Mouse (Mus musculus) embryo, embryonic 9.5 days (tissue): ENCODE measurements around the gene Hoxd8.

ENCODE experiments used
- DNase-seq: peaks from one replicate; pipeline ENCODE4 v3.0.0-alpha.2; 2017; ENCODE audit errors: extremely low spot score

Gene Hoxd8

DNA sequence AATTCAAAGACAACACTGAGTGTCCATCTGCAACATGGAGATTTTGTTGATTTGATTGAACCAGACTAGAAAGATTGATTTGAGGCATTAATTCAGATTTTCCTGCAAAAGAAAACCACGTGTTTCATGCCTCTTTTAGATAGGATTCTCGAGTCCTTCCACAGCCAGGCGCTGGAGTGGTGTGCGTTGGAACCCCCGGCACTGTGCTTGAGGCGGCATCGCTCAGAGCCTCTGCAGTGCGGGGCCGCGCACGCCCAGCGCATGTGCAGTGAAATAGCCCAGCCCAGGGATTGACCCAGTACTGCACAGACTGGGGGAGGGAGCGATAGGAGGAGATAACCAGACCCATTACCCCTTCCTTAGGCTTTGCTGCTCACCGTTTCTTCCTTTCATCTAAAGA, 10.5 kb downstream of the Hoxd8 start:
- DNase-seq, result no peak

DNA sequence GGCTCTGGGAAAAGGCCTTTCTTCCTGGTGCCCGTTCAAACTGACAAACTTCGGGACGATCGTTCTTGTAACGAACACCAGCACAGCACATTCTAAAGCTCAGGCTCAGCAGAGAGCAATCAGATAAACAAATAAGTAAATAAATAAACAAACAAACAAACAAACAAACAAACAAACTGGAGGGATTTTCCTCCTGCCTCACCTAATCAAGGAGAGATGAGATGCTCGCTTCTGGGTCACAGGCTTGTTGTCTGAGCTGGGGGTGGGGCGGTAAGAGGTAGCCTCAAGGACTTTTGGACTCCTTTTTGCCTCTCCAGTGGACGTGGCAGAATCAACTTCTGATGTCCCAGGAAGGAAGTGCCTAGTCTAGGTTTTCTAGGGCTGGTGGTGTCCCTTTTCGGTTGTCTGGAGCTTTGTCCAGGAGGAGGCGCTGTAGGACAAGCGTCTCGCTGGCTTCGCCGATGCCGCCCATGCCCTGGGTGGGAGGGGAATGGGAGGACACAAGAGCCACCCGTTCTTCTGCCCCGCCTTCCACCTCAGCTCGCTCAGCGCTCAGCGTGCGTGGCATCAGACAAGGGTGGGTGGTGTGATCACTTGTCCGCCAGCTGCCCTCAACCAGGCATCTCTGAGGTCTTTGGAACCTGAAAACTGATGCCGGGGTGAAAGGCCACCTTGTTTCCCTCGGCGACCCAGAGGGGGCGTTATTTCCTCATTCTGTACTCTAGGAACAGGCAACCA, 11.3 kb downstream of the Hoxd8 start:
- peak; percentile 91 for DNase-seq

DNA sequence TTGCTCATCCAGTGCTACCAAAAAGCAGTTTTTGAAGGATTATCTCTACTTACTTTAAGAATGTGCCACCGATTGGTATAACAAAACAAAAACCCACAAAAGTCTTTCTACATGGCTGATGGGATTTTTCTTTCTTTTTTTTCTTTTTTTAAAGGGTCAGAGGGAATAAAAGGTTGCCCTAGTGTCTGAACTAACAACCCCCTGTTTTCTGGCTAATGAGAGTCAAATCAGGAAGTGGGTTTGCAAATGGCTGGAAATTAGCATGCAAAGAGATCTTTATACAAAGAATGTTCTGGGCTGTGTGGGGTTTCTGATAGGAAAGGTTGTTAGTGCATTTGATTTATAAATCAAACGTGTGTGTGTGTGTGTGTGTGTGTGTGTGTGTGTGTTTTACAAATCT, 16.0 kb downstream of the Hoxd8 start:
- DNase-seq, result no peak

DNA sequence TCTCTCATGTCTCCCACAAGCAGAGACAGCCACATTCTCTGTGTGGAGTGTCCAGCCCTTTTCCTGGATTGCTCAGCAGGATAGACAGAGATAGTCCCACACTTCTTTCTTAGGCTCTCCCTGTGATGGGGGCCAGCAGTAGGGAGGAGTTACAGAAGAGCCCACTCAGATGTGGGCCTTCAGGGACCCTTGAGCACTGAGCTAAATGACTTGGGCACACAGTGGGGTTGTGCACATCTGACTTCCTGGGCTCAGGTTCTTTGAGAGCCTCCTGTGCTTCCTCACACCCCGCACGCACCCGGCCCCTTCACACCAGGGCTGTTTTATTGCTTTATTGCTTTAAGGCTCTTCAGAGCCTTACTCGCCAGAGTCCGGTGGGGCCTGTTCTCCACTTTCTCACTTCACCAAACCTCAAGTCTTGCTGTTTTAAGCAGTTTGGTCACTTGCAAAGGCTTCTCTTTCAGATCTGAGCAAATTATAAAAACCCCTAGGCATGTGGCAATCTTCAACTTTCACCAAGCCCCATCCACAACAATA, 16.6 kb downstream of the Hoxd8 start:
- no peak for DNase-seq

DNA sequence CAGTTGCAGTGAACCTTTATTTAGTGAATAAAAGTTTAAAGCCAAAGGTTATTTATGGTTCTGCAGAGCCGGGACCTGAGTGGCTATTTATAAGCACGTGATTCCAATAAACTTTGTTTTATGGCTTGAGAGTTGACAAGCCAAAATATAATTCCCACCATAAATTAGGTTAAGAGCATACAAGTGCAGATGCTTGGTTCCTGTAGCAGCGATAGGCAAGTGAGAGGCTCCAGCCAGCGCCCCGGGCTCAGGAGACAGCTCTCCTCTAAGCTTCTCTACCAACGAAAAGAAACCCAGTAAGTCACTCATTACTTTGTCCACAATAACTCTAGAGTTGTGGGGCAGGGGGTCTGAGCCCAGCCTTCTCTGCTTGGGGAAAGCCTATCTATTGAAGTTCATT, 17.5 kb downstream of the Hoxd8 start:
- no peak for DNase-seq

DNA sequence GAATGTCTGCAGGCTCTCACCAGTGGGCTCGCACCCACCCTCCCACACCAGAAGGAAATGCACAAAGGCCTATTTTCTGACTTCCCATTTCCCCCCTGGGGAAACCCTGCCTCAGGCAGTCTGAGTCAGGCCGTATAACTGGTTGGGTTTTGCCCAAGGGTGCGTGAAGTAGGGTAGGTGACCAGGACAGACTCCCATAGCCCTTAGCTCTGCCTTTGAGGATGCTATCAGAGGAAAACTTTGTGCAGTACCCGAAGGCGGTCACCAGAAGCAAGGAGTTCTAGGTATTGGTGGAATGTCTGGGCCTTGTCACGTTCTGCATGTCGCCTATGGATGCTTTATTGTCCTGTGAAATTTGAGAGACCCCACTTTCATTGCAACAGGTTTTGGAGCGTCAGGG, 18.5 kb downstream of the Hoxd8 start:
- no peak for DNase-seq

DNA sequence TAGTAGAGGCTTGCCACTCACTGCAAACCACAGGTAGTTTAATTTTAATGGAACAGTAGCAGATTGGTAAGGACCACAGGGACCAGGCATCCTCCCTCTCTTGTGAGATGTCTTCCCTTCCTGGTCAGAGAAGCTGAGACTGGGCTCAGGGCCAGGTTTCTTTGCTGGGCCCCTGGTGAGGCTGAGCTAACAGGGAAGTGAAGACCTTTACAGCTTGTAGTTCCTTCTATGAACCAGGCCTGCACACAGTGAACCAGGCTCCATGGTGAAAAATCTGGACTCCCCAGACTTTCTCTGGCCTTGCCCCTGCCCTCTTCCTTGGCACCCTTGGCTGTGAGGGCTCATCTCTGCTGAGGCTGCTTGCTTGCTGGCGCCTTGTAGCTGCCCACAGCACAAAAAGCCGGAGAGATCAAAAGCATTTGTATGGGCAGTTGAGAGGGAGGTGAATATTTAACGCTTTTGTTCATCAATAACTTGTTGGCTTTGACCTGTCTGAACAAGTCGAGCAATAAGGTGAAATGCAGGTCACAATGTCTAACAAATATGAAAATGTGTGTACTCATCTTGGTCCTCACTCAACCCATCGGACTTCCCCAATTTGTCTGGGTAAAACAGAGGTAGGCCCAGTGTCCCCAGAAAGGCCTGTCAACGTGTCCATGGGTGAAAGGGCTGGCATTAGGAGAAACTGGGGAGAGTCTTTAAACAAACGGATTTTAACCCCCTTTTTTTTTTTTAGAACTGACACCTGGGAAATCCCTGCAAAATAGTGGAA, 20.0 kb downstream of the Hoxd8 start:
- DNase-seq, result no peak

DNA sequence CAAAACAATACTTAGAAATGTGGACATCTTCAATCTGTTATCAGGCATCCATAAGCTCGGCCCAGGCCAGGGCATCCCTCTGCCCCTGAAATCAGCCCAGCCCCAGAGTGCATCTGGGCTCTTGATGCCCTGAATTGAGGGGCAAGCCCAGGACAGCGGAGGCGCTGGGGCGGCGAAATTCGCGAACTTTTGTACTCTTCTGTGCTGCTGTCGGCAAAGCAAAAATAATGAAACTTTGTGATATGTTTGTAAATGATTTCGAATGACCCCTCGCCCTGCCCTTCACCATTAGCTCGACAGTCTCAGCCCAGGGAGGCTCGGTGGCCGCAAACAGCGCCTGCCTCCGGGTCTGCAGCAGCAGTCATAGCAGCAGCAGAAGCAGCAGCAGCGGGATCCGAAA, 20.8 kb downstream of the Hoxd8 start:
- DNase-seq, result no peak

DNA sequence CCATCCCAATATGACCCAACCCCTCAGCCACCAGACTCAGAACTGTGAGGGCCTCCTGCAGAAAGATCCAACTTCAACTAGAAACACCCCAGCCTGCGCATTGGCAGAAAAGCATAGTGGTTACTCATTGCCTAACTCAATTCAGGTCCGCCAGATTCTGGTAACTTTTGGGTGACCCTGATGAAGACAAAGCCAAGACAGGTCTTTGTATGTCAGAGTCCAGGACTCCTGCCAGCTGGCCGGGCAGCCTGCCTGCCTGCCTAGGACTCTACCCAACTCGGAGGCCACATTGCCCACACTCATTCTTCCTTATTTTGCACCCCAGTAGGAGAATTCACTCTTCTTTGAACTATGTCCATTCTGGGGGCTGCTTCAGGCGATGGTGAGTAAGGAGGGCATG, 22.1 kb downstream of the Hoxd8 start, which contains the start of gene Gm28230:
Gene Gm28230 (plus strand): TSS at position 178 of the 400 bp plus-strand sequence.
- DNase-seq, result peak; percentile 45

DNA sequence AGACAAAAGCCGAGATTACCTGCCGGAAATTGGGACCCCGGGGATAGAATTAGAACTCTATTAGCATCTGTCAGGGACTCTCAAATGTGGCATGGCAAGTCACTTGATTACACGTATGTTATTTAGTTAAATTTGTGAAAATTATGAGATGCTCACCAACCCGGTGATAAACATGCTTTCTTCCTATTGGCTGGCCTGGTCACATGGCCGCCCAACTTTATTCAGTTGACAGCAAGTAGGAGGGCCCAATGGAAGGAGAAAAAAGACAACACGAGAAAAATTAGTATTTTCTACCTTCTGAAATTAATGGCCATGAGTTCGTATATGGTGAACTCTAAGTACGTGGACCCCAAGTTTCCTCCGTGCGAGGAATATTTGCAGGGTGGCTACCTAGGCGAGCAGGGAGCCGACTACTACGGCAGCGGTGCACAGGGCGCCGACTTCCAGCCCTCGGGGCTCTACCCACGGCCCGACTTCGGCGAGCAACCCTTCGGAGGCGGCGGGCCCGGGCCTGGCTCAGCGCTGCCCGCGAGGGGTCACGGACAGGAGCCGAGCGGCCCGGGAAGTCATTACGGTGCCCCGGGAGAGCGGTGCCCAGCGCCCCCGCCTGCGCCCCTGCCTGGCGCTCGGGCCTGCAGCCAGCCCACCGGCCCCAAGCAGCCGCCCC, 22.7 kb downstream of the Hoxd8 start:
- DNase-seq, result peak; percentile 41

DNA sequence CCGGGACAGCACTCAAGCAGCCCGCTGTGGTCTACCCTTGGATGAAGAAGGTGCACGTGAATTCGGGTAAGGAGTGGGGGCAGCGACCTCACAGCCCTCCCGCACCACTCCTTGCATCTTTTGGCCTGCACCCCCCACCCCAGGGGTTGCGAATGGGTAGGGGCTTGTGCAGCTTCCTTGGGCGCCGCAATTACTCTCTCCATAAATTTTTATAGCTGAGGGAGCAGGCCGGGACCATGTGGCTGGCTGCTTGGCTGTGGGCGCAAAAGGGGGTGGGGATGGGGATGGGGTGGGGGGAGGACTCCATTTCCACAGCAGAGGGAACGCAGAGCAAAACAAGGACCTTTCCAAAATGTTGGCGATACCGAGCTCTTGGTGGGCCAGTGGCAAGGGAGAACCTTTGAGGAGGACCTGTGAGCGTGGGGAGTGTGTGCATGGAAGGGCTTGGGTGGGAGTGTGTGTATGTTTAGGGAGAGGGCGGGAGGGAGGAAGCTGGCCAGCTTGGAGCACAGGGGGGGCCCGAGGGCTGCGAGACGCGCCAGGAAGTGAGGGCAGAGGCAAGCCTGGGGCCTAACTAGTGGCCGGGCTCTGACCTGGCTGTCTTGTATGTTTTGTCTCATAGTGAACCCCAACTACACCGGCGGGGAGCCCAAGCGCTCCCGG, 23.4 kb downstream of the Hoxd8 start:
- DNase-seq, result peak; percentile 58

DNA sequence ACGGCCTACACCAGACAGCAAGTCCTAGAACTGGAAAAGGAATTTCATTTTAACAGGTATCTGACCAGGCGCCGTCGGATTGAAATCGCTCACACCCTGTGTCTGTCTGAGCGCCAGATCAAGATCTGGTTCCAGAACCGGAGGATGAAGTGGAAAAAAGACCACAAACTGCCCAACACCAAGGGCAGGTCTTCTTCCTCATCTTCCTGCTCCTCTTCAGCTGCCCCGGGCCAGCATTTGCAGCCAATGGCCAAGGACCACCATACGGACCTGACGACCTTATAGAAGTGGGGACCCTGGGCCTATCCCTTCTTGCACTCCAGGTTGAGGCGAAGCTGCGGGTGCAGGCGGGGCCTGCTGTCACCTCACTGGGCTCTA, 23.9 kb downstream of the Hoxd8 start:
- peak; percentile 43 for DNase-seq

DNA sequence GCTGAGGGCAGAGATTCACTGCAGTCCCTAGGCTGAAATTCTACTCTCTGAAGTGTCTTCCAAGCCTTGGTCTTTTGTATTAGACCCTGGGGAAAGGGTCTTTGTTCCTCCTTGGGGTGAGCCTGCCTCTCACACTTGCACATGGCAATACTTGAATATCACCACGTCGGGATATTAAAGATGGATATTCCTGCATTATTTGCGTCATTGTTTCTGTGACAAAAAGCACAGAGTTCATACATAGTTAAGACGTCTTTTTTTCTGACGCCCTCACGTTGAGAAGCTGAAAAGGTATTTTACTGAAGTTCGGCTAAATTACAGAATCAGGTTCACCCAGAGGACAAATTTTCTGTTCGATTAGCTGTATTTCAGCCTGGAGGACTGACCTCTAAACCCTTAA, 25.9 kb downstream of the Hoxd8 start:
- peak; percentile 56 for DNase-seq

DNA sequence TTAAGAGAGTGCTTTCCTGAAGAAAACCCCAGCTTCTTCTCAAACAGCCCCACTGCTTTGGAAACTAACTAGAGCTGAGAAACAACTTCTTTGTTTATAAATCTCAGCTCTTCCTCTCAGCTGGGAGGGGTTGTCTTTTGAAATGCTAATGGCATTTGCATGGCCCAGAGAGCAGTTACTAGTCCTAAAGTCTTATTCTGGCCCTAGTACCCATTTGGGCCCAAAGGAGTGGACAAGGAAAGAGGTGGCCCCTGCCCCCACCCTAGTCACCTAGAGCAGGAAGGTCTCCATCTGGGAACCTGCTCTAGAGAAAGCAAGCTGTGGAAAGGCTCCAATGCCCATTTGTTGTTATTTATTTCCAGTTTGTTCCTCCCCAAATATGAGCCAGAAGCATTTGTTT, 26.6 kb downstream of the Hoxd8 start:
- DNase-seq, result peak; percentile 52

DNA sequence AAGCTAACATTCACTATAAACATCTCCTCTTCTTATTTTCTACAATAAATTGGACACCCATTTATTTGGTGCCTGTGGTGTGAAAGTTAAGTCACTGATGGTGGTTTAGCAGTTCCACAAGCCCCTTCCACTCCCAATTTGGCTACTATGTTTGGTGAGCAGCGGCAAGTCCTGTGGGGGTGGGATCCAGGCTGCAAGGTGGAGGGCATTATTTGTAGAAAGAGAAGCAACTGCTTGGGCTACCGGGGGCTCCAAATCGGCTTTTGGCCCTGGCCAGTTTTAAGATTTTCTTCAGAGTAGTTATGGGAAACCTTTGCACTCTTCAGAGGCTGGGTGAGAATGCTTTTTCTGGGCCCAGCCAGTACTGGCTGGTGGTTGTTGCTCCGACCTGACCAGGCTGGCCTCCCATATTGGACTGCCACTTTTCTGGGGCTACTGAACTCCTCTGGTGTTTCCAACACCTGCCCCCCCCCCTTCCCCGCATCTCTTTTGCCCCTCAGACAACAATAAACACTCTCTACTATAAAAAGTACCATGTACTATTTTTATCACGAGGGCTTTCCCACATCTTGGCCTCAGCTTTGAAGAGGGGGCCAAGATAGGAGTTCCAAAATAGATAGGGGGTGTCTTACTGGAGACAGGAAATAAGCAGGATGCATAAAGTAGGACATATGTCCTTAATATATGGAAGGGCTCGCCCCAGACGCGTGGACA, 27.5 kb downstream of the Hoxd8 start:
- peak; percentile 52 for DNase-seq

DNA sequence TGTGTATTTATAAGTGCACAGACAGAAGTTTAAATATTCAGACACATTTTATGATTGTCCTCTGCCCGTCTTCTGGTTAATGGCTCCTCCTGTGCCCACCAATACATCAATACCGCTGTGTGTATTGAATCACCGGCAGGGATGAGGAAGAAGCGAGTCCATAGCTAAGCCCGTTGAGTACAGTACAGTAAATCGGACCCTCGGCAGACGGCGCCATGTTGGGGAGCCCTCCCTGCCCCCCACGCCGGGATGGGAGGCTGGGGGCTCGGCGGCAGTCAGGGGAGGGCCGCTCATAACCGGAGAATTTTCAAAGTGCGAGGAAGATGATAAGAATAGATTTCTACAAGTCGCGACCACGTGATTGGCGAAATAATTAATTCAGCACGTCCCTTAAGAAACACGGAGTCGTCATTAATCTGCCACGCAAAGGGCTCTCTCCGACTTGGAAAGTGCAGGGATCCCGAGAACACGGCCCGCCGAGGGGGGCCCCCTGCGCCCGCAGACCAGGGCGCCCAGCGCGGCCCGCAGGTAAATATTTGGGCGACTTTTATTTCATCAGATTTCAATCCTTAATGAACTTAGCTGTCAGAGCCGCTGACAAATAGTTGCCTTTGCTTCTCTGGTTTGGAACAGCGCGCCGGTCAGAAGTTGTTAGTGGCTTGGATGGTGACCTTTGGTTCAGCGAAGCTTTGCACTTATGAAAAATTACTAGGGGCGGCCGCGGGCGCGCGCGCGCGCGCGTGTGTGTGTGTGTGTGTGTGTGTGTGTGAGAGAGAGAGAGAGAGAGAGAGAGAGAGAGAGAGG, 28.3 kb downstream of the Hoxd8 start:
- peak; percentile 71 for DNase-seq

DNA sequence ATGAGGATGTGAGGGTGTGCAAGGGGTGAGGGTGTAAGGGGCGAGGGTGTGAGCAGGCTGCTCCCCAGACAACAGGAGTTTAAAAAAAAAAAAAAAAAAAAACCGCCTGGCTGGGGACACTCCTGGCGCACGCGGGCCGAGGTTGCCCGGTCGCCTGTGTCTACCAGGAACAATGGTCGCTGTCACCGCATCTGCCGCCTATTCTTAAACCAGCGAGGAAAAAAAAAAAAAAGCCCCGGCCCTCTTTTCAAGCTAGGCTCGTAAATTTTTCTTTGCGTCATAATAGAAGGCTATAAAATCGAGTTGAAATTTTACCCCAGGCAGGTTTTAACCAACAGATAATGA, 28.9 kb downstream of the Hoxd8 start:
- DNase-seq, result peak; percentile 52

DNA sequence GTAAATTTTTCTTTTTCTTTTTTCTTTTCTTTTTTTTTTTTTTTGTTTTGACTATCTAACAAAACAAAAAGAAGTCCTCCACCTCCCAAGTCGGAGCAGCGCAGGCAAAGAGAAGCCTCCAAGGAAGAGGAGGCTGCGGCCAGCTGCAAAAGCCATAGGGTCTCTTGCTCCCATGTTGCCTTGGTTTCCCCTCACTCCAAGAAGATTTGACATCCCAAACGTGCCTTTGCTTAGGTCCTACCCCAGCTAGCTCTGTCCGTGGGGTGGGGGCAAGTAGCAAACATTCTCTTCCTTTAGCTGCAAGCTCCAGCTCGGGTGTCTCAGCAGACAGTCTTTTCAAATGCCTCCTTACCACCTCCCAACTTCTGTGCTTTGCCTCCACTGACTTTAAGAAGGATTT, 29.4 kb downstream of the Hoxd8 start:
- DNase-seq, result peak; percentile 66

DNA sequence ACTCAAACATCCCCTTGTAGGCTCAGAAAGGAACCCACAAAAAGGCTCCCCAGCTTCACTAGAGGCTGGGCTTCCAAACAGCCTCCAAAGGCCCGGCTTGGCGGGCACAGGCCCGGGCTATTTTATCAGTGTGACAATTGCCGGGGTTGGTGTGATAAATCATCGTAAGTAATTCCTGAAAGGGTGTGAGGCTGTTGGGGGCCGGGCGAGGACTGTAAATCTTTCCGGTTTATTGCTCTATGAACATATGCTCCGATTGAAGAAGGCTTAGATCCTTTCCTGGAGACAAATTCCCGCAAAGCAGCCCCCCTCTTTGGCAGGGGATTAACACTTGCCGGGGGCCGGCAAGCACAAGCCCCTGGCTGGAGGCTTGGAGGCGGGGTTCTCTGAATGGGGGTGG, 30.0 kb downstream of the Hoxd8 start:
- peak; percentile 79 for DNase-seq

DNA sequence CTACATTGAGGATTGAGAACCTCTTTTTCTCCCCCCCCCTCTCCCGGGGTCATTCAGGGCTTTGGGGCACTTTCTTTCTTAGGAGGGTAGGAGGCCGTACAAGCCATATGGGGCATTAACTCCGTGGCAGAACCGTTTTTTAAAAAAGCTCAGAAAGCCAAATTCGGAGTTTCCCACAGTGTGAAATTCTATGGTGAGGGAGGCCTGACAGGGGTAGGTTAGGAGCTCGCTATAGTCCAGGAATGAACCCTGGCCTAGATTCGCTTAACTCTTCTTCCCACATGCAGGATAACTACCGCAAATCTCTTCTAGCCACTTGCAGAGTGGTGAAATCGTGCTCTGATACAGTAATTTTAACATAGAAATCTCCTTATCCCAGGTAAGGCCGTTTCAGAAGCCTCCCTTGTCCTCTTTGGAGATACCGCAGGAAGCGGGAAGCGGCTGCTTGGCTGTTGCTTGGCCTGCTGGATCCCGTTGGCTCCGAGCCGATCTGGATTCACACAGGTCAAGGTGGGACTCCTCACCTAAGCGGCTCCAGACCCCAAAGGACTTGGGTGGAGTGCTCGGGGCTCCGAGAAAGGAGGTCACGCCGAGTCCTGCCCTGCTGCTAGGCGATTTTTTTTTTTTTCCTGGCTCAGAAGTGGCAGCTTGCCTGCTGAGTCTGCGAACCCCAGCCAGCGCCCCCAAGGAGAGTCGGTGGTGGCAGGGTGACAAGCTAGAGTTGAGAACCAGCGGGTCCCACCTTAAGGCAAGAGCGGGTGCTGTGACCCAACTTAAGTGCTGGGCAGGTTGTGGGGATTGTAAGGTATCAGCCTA, 30.8 kb downstream of the Hoxd8 start:
- no peak for DNase-seq
